Mouse (Mus musculus): Measurements from ENCODE around the gene Aadac. TPM values are rescaled to one million over a fixed set of nuclear protein-coding genes. Genes with fewer than 3 reads are reported as not detected.

Gene Aadac
- 304 and 333 TPM in 2 replicates for polyA plus RNA-seq (2015; fragmentation: Nextera tagmentation; extraction: Ambion mirVana)

DNA sequence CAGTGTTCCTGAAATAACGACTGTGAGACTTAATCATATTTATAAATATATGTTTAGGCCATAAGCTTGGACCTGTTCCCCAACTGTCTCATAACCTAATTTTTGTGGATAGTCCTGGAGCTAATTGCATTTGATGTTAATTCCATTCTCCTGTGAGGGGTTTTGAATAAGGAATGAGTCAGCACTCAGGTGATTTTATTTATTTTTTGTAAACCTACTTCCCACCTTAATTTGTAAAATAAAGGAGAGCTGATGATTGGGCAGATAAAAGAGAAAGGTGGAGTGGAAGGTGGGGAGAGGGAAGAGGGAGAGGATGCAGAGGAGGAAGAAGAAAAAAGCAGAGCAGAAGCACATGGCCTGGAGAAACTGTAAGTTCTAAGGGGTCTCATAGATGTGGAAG is at the start of gene Aadac:
TSS of gene Aadac (plus strand) at position 301 of the 400 bp plus-strand sequence.
- ATAC-seq (ENCODE audit: insufficient read depth): no peak
- 42% methylated on average over 1 of the region's 1 CpGs for WGBS (ENCODE audit: insufficient replicate concordance)
- no peaks in the 10 kb centered on the region for H3K9me3 ChIP-seq (replicated peaks)
- H3K27ac ChIP-seq (replicated peaks): no peak within 1 kb of the TSS
- H3K9ac ChIP-seq: no peak within 1 kb of the TSS
- H3K4me1 ChIP-seq (replicated peaks): no peaks in the 10 kb centered on the region
- no peak within 1 kb of the TSS for H3K4me2 ChIP-seq
- no peaks in the 10 kb centered on the region for H3K27me3 ChIP-seq
- no peak within 1 kb of the TSS for H3K4me3 ChIP-seq (replicated peaks)
- H3K36me3 ChIP-seq (replicated peaks): no peaks in the 10 kb centered on the region

DNA sequence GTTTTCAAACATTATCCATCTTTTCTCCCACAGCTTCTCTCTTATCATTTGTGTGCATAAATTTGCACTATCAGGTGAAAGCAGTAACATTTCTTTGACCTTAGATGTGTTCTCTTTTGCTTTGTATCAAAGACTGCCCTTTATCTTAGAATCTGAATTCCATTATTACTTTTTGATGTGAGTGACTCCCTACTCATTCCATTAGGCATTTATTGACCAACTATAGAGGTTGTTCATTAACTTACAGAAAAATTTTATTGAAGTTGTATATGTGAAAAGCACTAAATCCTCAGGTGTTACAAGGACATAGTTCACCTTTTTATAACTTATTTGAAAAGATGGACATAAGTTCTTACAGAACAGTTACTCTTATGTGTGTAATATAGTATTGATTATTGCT is 21.9 kb upstream of the Aadac start:
- no peaks in the 10 kb centered on the region for H3K4me1 ChIP-seq (replicated peaks)
- no peaks in the 10 kb centered on the region for H3K9me3 ChIP-seq (replicated peaks)
- H3K9ac ChIP-seq: no peak overlapping the region
- ATAC-seq (ENCODE audit: insufficient read depth): no peak
- H3K4me3 ChIP-seq (replicated peaks): no peak overlapping the region
- no peak overlapping the region for H3K4me2 ChIP-seq
- no peaks in the 10 kb centered on the region for H3K27me3 ChIP-seq
- H3K27ac ChIP-seq (replicated peaks): no peak overlapping the region
- no peaks in the 10 kb centered on the region for H3K36me3 ChIP-seq (replicated peaks)

DNA sequence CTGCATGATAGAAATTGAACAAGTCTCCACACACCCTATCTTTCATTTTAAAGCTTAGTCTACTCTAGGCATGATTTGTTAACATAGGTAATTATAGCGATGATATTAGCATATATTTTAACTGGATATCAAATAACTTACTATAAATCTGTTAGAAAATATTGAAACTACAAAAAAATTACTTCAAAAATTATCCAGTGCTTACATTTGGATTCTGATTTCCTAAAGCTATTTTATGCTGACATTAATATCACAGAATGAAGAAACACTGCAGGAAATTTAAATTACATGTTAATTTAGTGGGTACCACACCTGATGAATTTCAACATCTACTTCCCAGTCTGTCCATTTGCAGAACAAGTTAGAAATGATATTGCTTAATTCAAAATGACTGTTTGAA is 19.1 kb upstream of the Aadac start, which contains the start of gene Aadacl2:
TSS of gene Aadacl2 (plus strand) at position 301 of the 400 bp plus-strand sequence.
- Histone ChIP-seq H3K36me3 (replicated peaks) (no peaks in the 10 kb centered on the region), H3K4me2 (no peak within 1 kb of the TSS), H3K9me3 (replicated peaks) (no peaks in the 10 kb centered on the region), H3K4me3 (replicated peaks) (no peak within 1 kb of the TSS), H3K4me1 (replicated peaks) (no peaks in the 10 kb centered on the region), H3K27me3 (no peaks in the 10 kb centered on the region), H3K9ac (no peak within 1 kb of the TSS), H3K27ac (replicated peaks) (no peak within 1 kb of the TSS)
- ATAC-seq (ENCODE audit: insufficient read depth): no peak
- 46% methylated on average over 1 of the region's 1 CpGs for WGBS (ENCODE audit: insufficient replicate concordance)

DNA sequence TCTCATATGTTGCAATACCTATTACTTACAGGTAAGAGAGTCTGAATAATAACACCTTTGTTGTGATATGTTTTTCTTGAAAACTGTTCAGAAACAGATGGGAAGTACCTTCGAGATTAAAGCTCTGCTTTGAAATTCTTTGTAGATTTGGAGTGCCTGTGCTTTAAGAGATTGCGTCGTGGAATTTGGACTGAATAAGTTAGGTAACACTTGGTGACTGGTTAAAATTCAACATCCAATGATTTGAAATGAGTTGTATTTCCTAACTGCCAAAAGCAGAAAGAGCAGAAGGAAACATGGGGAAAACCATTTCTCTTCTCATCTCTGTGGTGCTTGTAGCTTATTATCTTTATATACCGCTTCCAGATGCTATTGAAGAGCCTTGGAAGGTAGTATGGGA is 6.0 kb downstream of the Aadac start:
- WGBS (ENCODE audit: insufficient replicate concordance): 60% methylated on average over 4 of the region's 4 CpGs
- no peaks in the 10 kb centered on the region for H3K36me3 ChIP-seq (replicated peaks)
- ATAC-seq (ENCODE audit: insufficient read depth): no peak
- H3K9ac ChIP-seq: no peak overlapping the region
- H3K9me3 ChIP-seq (replicated peaks): no peaks in the 10 kb centered on the region
- no peaks in the 10 kb centered on the region for H3K27me3 ChIP-seq
- H3K4me2 ChIP-seq: no peak overlapping the region
- H3K4me3 ChIP-seq (replicated peaks): peak overlapping the region; percentile 27
- H3K4me1 ChIP-seq (replicated peaks): no peaks in the 10 kb centered on the region
- 0 out of 2 replicates have a peak overlapping the region, but pooled peaks have one; percentile 33 for H3K27ac ChIP-seq (replicated peaks)

DNA sequence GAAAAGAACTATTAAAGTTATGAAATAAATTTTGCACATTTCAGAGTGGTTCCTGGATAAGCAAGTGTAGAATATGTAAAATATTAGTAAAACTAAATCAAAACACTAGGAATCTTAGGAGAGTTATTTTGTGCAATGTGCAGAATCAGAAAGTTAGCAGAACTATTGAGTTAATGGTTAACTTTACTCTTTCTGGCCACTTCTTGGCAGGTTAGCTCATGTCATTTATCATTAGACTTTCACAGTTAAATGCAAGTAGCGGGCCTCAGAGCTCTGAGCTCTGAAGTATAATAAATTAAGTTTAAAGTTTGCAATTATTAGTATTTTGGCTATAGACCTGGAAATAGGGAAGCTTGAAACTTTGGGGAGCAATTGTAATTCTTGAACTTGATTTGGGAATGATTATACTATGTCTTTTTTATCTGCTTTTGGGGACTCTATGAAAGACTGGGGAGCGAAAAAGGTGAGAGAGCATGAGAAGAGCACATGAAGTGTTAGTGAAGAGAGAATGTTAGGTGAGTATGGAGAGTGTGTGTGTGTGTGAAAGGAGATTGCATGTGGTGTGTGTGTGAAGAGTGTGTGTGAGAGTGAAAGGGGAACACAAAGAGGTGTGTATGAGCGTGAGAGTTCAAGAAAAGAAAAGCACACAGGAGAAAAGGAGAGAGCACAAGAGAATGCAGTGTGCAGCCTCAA is 20.9 kb downstream of the Aadac start:
- no peak overlapping the region for H3K27ac ChIP-seq (replicated peaks)
- ATAC-seq (ENCODE audit: insufficient read depth): no peak
- H3K27me3 ChIP-seq: no peaks in the 10 kb centered on the region
- H3K4me1 ChIP-seq (replicated peaks): no peaks in the 10 kb centered on the region
- no peak overlapping the region for H3K4me2 ChIP-seq
- no peak overlapping the region for H3K9ac ChIP-seq
- no peaks in the 10 kb centered on the region for H3K36me3 ChIP-seq (replicated peaks)
- WGBS (ENCODE audit: insufficient replicate concordance): 57% methylated on average over 3 of the region's 3 CpGs
- no peak overlapping the region for H3K4me3 ChIP-seq (replicated peaks)
- H3K9me3 ChIP-seq (replicated peaks): no peaks in the 10 kb centered on the region

DNA sequence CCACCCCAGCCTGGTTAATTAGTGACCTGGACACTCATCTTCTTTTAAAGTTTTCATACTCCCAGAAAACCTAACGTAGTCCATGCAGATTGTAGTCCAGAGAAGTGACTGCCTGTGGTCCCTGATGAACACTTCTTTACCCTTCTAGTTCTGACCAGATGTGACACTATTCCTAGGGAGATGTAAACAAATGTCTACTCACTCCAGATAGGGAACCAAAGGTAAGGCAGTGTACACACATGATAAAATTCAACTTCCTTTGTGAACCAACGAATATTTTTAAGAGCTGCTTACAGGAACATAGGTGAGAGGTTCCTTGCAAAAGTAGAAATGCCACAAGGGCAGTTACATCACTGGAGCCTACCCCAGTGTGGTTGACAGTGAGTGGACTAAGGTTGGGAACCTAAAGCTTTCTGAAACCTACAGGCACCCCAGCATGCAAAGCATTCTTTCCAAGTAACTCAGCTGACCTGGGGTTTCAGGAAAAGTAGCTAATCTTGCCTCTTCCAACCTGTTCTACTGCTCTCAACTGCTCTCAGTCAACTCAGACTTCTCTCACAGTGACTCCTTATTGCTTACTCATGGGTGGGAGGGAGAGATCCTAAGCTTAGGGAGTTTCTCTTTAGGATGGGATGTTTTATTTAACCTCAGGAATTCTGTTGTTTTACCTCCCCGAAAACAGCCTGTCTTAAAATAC is 27.9 kb downstream of the Aadac start:
- 40% methylated on average over 3 of the region's 3 CpGs for WGBS (ENCODE audit: insufficient replicate concordance)
- Histone ChIP-seq H3K36me3 (replicated peaks) (no peaks in the 10 kb centered on the region), H3K4me3 (replicated peaks) (no peak overlapping the region), H3K9me3 (replicated peaks) (no peaks in the 10 kb centered on the region), H3K9ac (no peak overlapping the region), H3K4me1 (replicated peaks) (no peaks in the 10 kb centered on the region), H3K27ac (replicated peaks) (no peak overlapping the region), H3K27me3 (no peaks in the 10 kb centered on the region), H3K4me2 (no peak overlapping the region)
- no peak for ATAC-seq (ENCODE audit: insufficient read depth)

DNA sequence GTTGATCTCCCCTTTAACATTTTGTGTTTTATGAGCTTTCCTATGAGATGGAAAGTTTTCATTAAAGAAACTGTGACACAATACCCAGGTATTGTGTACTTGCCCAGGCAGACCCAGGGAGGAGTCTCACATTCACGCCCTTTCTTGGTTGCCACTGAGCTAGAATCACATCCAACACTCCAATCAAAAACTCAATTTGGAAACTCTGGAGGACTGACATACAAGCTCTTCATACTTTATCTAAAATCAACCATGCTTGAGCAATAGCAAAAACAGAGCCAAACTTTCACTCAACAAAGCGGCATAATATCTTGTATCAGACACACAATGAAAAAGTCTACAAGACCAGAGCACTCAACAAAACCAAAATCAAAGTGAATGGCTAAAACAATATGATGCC is 28.4 kb downstream of the Aadac start:
- Histone ChIP-seq H3K9ac (no peak overlapping the region), H3K27me3 (no peaks in the 10 kb centered on the region), H3K36me3 (replicated peaks) (no peaks in the 10 kb centered on the region), H3K9me3 (replicated peaks) (no peaks in the 10 kb centered on the region), H3K4me2 (no peak overlapping the region), H3K4me1 (replicated peaks) (no peaks in the 10 kb centered on the region), H3K4me3 (replicated peaks) (no peak overlapping the region), H3K27ac (replicated peaks) (no peak overlapping the region)
- no peak for ATAC-seq (ENCODE audit: insufficient read depth)
- 65% methylated on average over 2 of the region's 2 CpGs for WGBS (ENCODE audit: insufficient replicate concordance)

DNA sequence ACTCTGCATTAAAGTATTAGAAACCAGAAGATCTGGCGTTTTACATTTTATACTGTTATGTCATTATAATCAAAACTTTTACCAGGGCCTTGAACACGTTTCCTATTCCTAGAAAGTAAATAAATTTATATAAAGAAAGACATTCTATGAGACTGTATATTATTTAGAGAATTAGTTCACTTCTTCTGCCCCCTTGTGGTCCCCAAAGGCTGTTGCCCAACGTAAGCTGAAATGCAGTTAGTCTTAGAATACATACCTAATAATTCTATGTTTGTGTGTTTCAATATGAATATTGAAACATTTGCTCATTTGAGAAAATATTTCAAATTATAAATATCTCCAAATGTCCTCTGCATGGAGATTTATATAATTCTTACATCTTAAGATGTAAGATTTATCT is 30.9 kb downstream of the Aadac start:
- no peaks in the 10 kb centered on the region for H3K36me3 ChIP-seq (replicated peaks)
- H3K27me3 ChIP-seq: no peaks in the 10 kb centered on the region
- no peak overlapping the region for H3K27ac ChIP-seq (replicated peaks)
- ATAC-seq (ENCODE audit: insufficient read depth): no peak
- no peak overlapping the region for H3K4me3 ChIP-seq (replicated peaks)
- H3K4me1 ChIP-seq (replicated peaks): no peaks in the 10 kb centered on the region
- H3K9me3 ChIP-seq (replicated peaks): no peaks in the 10 kb centered on the region
- H3K4me2 ChIP-seq: no peak overlapping the region
- WGBS (ENCODE audit: insufficient replicate concordance): 15% methylated on average over 3 of the region's 3 CpGs
- no peak overlapping the region for H3K9ac ChIP-seq

DNA sequence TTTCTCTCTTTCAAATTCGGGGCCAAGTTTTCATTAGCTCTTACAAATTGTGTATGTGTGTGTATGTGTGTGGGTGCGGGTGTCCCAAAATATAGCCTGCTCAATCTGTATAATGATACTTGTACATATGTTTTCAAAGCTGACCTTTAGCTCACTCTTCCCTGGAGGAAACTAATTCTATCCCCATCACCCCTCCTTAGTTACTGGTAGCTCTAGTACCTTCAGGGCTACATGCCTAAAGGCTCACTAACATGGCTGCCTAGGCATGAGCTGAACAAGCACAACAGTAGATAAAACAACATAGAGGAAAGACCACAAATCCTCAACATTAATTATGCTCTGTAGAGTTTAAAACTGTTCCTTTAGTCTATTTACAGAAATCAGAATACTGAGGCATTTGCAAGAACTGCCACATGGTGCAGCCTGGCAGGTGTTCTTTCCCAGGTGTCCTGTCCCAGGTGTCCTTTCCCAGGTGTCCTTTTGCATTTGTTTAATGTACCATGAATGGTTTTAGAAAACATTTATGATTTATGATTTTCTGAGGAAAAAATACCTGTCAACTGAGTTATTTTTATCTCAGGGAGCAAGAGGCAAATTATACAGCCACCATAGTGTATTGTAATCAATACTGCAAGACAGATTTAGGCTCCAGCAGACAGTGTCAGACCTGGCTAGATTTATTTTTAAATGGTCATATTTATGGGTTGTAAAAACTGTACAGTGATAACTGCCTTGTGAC is 31.7 kb downstream of the Aadac start:
- Histone ChIP-seq H3K4me3 (replicated peaks) (no peak overlapping the region), H3K4me2 (no peak overlapping the region), H3K27ac (replicated peaks) (no peak overlapping the region), H3K4me1 (replicated peaks) (no peaks in the 10 kb centered on the region), H3K27me3 (no peaks in the 10 kb centered on the region), H3K9ac (no peak overlapping the region), H3K9me3 (replicated peaks) (no peaks in the 10 kb centered on the region), H3K36me3 (replicated peaks) (no peaks in the 10 kb centered on the region)
- WGBS (ENCODE audit: insufficient replicate concordance): 69% methylated on average over 2 of the region's 2 CpGs
- ATAC-seq (ENCODE audit: insufficient read depth): no peak

DNA sequence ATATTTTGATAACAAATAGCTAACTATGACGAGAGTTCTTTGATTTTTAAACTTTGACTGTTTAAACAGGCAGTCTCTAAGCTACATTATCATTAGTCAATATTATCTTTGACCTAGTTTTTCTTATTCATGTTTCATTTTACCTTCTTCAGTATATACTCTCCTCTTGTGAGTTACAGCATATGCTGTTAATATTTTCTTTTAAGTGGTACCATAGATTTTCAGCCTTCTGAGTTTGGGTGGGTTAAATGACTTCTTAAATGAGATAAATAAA is 32.2 kb downstream of the Aadac start:
- Histone ChIP-seq H3K27me3 (no peaks in the 10 kb centered on the region), H3K27ac (replicated peaks) (no peak overlapping the region), H3K4me3 (replicated peaks) (no peak overlapping the region), H3K9ac (no peak overlapping the region), H3K9me3 (replicated peaks) (no peaks in the 10 kb centered on the region), H3K4me1 (replicated peaks) (no peaks in the 10 kb centered on the region), H3K36me3 (replicated peaks) (no peaks in the 10 kb centered on the region), H3K4me2 (no peak overlapping the region)
- ATAC-seq (ENCODE audit: insufficient read depth): no peak
- 26% methylated on average over 1 of the region's 1 CpGs for WGBS (ENCODE audit: insufficient replicate concordance)

DNA sequence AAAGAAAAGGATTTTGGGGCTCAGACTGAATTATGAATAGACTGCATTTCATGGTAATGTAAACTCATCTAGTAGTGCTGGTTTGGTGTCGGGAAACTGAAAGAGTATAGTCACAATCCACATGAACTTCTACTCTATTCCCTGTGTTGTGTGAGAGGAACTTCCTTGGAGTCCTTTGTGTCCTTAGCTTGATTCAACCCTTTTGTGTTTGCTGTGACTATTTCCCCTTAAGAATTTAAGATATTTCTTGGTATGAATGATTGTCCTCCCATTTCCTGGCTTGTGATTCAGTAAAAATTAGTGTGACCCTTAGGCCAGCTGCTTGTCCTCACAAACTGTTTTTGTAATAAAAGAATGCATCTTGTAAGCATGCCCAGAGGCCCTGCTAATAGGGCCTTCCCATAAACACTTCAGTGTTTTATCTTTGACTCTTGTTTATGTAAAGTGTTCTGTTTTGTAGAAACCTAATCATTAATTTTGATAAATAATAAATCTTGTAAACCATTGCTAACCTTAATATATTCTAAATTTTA is 53.4 kb downstream of the Aadac start:
- H3K4me2 ChIP-seq: no peak overlapping the region
- H3K27me3 ChIP-seq: no peaks in the 10 kb centered on the region
- H3K4me3 ChIP-seq (replicated peaks): no peak overlapping the region
- H3K9me3 ChIP-seq (replicated peaks): no peaks in the 10 kb centered on the region
- H3K4me1 ChIP-seq (replicated peaks): no peaks in the 10 kb centered on the region
- 60% methylated on average over 1 of the region's 1 CpGs for WGBS (ENCODE audit: insufficient replicate concordance)
- ATAC-seq (ENCODE audit: insufficient read depth): no peak
- no peak overlapping the region for H3K27ac ChIP-seq (replicated peaks)
- no peak overlapping the region for H3K9ac ChIP-seq
- no peaks in the 10 kb centered on the region for H3K36me3 ChIP-seq (replicated peaks)
